Mouse (Mus musculus) MEL (cell line): ENCODE measurements at regions not wholly inside any gene's neighbourhood (a gene's known extent, or its start where the extent isn't known, plus 50 kb on each side); places are given as distances from the start of the nearest gene placed in this dataset.

Experiments
- CTCF ChIP-seq, 3 experiments: IDR thresholded peaks in 2 of 3; conservative IDR thresholded peaks in 1 of 3; 2 replicates each; pipeline ENCODE4 v1.5.1; 2011 to 2012; ENCODE audit warnings: low read length in 3 of 3, low read depth in 2 of 3, mild to moderate bottlenecking in 2 of 3, improper control_type of control experiment in 1 of 3, inconsistent platforms in 1 of 3, mixed read lengths in 1 of 3, moderate library complexity in 1 of 3; ENCODE audit not compliant: control insufficient read depth in 1 of 3, insufficient read depth in 1 of 3, poor library complexity in 1 of 3, severe bottlenecking in 1 of 3
- MAX ChIP-seq: IDR thresholded peaks from 2 replicates; pipeline ENCODE4 v1.6.1; 2011; ENCODE audit warnings: low read length, improper control_type of control experiment
- ZMIZ1 ChIP-seq: IDR thresholded peaks from 2 replicates; pipeline ENCODE4 v1.6.1; 2012; ENCODE audit warnings: low read depth, mild to moderate bottlenecking, inconsistent platforms, low read length, improper control_type of control experiment, moderate library complexity

- TF ChIP-seq ZMIZ1 (no peak), MAX (no peak), CTCF (IDR thresholded peaks at IDR 0.05 in 2 of 3, conservative IDR thresholded peaks at IDR 0.05 in 1 of 3; ENCODE audit: control insufficient read depth in 1 of 3, insufficient read depth in 1 of 3, low read depth in 2 of 3, low read length in 3 of 3, poor library complexity in 1 of 3, severe bottlenecking in 1 of 3) (no peak)
These were observed 81.0 kb upstream of the Rbm19 start for GRCm38 (mm10) chr5:120035251-120035650.
